Mouse (Mus musculus) liver, embryonic 16.5 days (tissue): ENCODE results near the gene Farp2. TPM values are rescaled to one million over a fixed set of nuclear protein-coding genes. Genes with fewer than 3 reads are reported as not detected.

Experiments
- ATAC-seq: fragments of 200-750 bp; cut with Nextera tagmentation; 2 replicates; pipeline ENCODE4 v1.8.0; 2017; ENCODE audit warnings: low read depth, mild to moderate bottlenecking, moderate number of reproducible peaks, moderate library complexity
- H3K27ac ChIP-seq: fragments of 300-500 bp; sonication (generic); 2 replicates; pipeline ENCODE4 v1.5.1; 2014; ENCODE audit warnings: mild to moderate bottlenecking, low read length
- H3K27me3 ChIP-seq: fragments of 300-500 bp; sonication (generic); 2 replicates; pipeline ENCODE4 v1.6.1; 2014; ENCODE audit warnings: low read depth, low read length, mixed read lengths; ENCODE audit not compliant: control insufficient read depth, insufficient read depth
- H3K36me3 ChIP-seq: fragments of 300-500 bp; sonication (generic); 2 replicates; pipeline ENCODE4 v1.6.1; 2014; ENCODE audit warnings: mild to moderate bottlenecking; ENCODE audit not compliant: control insufficient read depth, insufficient read depth
- H3K4me1 ChIP-seq: fragments of 300-500 bp; sonication (generic); 2 replicates; pipeline ENCODE4 v1.6.1; 2014; ENCODE audit warnings: low read depth, low read length, mixed read lengths; ENCODE audit not compliant: control insufficient read depth
- H3K4me2 ChIP-seq: fragments of 300-500 bp; sonication (generic); 2 replicates; pipeline ENCODE4 v1.6.1; 2014; ENCODE audit warnings: low read depth, low read length, mixed read lengths
- H3K4me3 ChIP-seq: fragments of 300-500 bp; sonication (generic); 2 replicates; pipeline ENCODE4 v1.5.1; 2014; ENCODE audit warnings: low read depth, mild to moderate bottlenecking, low read length
- H3K9ac ChIP-seq: fragments of 300-500 bp; sonication (generic); 2 replicates; pipeline ENCODE4 v1.6.1; 2014; ENCODE audit warnings: low read depth, low read length
- H3K9me3 ChIP-seq: fragments of 300-500 bp; sonication (generic); replicated peaks from 2 replicates; pipeline ENCODE4 v1.6.1; 2016; ENCODE audit warnings: low read length; ENCODE audit not compliant: control insufficient read depth
- WGBS: fragments of 180-500 bp; shearing (Covaris S2); extraction: QIAGEN DNeasy Blood & Tissue Kit; methylation state at CpG from one replicate; pipeline ENCODE4 v1.1.7; 2014; ENCODE audit not compliant: insufficient replicate concordance; 5-methylcytosine and 5-hydroxymethylcytosine counted together
- polyA plus RNA-seq: library from polyadenylated mRNA; unstranded; fragments of >200 nt; fragmentation: Nextera tagmentation; extraction: Ambion mirVana; gene quantifications from 2 replicates; pipeline ENCODE4 v1.2.1, GENCODE M21; 2015

The Farp2 gene
- polyA plus RNA-seq, 1 experiment from 2014 or later = 2.3 TPM

GRCm38 (mm10) chr1:93537227-93537626 is 25.3 kb downstream of the Farp2 start:
- WGBS = 81% methylated on average over 6 of the region's 6 CpGs
- no peak for ATAC-seq

GRCm38 (mm10) chr1:93543196-93543595 is 31.3 kb downstream of the Farp2 start:
- H3K27me3 ChIP-seq = no peaks in the 10 kb centered on the region
- no peak overlapping the region for H3K9ac ChIP-seq
- H3K9me3 ChIP-seq = no peaks in the 10 kb centered on the region
- no peak overlapping the region for H3K4me2 ChIP-seq
- ATAC-seq = no peak
- 74% methylated on average over 2 of the region's 2 CpGs for WGBS
- H3K4me3 ChIP-seq = no peak overlapping the region
- no peaks in the 10 kb centered on the region for H3K4me1 ChIP-seq
- H3K27ac ChIP-seq = no peak overlapping the region
- H3K36me3 ChIP-seq = no peaks in the 10 kb centered on the region

More at GRCm38 (mm10) chr1:93537227-93537626, 25.3 kb downstream of the Farp2 start:
- Histone ChIP-seq H3K27ac (no peak overlapping the region), H3K36me3 (no peaks in the 10 kb centered on the region; the same call in 1 of the 2 replicates), H3K4me3 (no peak overlapping the region), H3K27me3 (no peaks in the 10 kb centered on the region), H3K4me2 (no peak overlapping the region), H3K9ac (no peak overlapping the region), H3K4me1 (no peaks in the 10 kb centered on the region), H3K9me3 (no peaks in the 10 kb centered on the region)

- no peaks in the 10 kb centered on the region for H3K27me3 ChIP-seq
- 62% methylated on average over 1 of the region's 1 CpGs for WGBS
- no peak overlapping the region for H3K4me2 ChIP-seq
- ATAC-seq = no peak
- H3K36me3 ChIP-seq = no peaks in the 10 kb centered on the region
- no peaks in the 10 kb centered on the region for H3K4me1 ChIP-seq
- no peak overlapping the region for H3K4me3 ChIP-seq
- no peaks in the 10 kb centered on the region for H3K9me3 ChIP-seq
- no peak overlapping the region for H3K9ac ChIP-seq
- no peak overlapping the region for H3K27ac ChIP-seq
Measured at GRCm38 (mm10) chr1:93547286-93547685, 35.4 kb downstream of the Farp2 start.

GRCm38 (mm10) chr1:93551427-93551826 is 39.5 kb downstream of the Farp2 start:
- ATAC-seq = no peak

GRCm38 (mm10) chr1:93563224-93563623 is 51.3 kb downstream of the Farp2 start:
- ATAC-seq = no peak
- 60% methylated on average over 7 of the region's 7 CpGs for WGBS
- Histone ChIP-seq H3K36me3 (no peaks in the 10 kb centered on the region), H3K27me3 (no peaks in the 10 kb centered on the region), H3K9ac (no peak overlapping the region), H3K9me3 (no peaks in the 10 kb centered on the region), H3K4me2 (no peak overlapping the region), H3K4me1 (no peaks in the 10 kb centered on the region; the same call in 1 of the 2 replicates), H3K27ac (no peak overlapping the region), H3K4me3 (no peak overlapping the region)

More at GRCm38 (mm10) chr1:93551427-93551826, 39.5 kb downstream of the Farp2 start:
- H3K4me3 ChIP-seq = no peak overlapping the region
- no peaks in the 10 kb centered on the region for H3K27me3 ChIP-seq
- H3K36me3 ChIP-seq = no peaks in the 10 kb centered on the region
- H3K9me3 ChIP-seq = no peaks in the 10 kb centered on the region
- no peaks in the 10 kb centered on the region for H3K4me1 ChIP-seq
- H3K27ac ChIP-seq = no peak overlapping the region
- H3K4me2 ChIP-seq = no peak overlapping the region
- WGBS = 32% methylated on average over 5 of the region's 5 CpGs
- H3K9ac ChIP-seq = no peak overlapping the region

GRCm38 (mm10) chr1:93563649-93564048 is 51.8 kb downstream of the Farp2 start:
- H3K9ac ChIP-seq = no peak overlapping the region
- H3K4me2 ChIP-seq = no peak overlapping the region
- 56% methylated on average over 1 of the region's 1 CpGs for whole genome bisulfite sequencing
- ATAC-seq = peak; percentile 44; the same call in 1 of the 2 replicates
- H3K27me3 ChIP-seq = no peaks in the 10 kb centered on the region
- H3K4me1 ChIP-seq = no peaks in the 10 kb centered on the region; the same call in 1 of the 2 replicates
- H3K36me3 ChIP-seq = no peaks in the 10 kb centered on the region
- no peaks in the 10 kb centered on the region for H3K9me3 ChIP-seq
- no peak overlapping the region for H3K27ac ChIP-seq
- no peak overlapping the region for H3K4me3 ChIP-seq

- no peak for ATAC-seq
Measured at GRCm38 (mm10) chr1:93564781-93565180, 52.9 kb downstream of the Farp2 start.

GRCm38 (mm10) chr1:93567013-93567412 is 55.1 kb downstream of the Farp2 start:
- peak; percentile 84 for ATAC-seq
- no peak overlapping the region for H3K4me3 ChIP-seq
- H3K9ac ChIP-seq = no peak overlapping the region
- no peaks in the 10 kb centered on the region for H3K27me3 ChIP-seq
- no peak overlapping the region for H3K4me2 ChIP-seq
- H3K4me1 ChIP-seq = no peaks in the 10 kb centered on the region; the same call in 1 of the 2 replicates
- H3K27ac ChIP-seq = no peak overlapping the region
- H3K9me3 ChIP-seq = no peaks in the 10 kb centered on the region
- 33% methylated on average over 3 of the region's 3 CpGs for WGBS
- peaks cover 2% of the 10 kb centered on the region; the same call in 1 of the 2 replicates for H3K36me3 ChIP-seq

More at GRCm38 (mm10) chr1:93564781-93565180, 52.9 kb downstream of the Farp2 start:
- Histone ChIP-seq H3K27ac (no peak overlapping the region), H3K4me2 (no peak overlapping the region), H3K9me3 (no peaks in the 10 kb centered on the region), H3K4me3 (no peak overlapping the region), H3K4me1 (no peaks in the 10 kb centered on the region; the same call in 1 of the 2 replicates), H3K36me3 (no peaks in the 10 kb centered on the region; the same call in 1 of the 2 replicates), H3K27me3 (no peaks in the 10 kb centered on the region), H3K9ac (no peak overlapping the region)
- 63% methylated on average over 3 of the region's 3 CpGs for WGBS

- H3K36me3 ChIP-seq = peaks cover 2% of the 10 kb centered on the region; the same call in 1 of the 2 replicates
- no peaks in the 10 kb centered on the region for H3K27me3 ChIP-seq
- no peak overlapping the region for H3K4me2 ChIP-seq
- H3K9me3 ChIP-seq = no peaks in the 10 kb centered on the region
- 38% methylated on average over 9 of the region's 9 CpGs for WGBS
- peak overlapping the region; percentile 50; the same call in 1 of the 2 replicates for H3K27ac ChIP-seq
- no peak overlapping the region for H3K9ac ChIP-seq
- no peaks in the 10 kb centered on the region; the same call in 1 of the 2 replicates for H3K4me1 ChIP-seq
- H3K4me3 ChIP-seq = no peak overlapping the region
- peak; percentile 37; the same call in 1 of the 2 replicates for ATAC-seq
Measured at GRCm38 (mm10) chr1:93567717-93568497, 56.0 kb downstream of the Farp2 start.
